ENCODE assay signal across 24 mouse cellular contexts in the genomic region with DNA sequence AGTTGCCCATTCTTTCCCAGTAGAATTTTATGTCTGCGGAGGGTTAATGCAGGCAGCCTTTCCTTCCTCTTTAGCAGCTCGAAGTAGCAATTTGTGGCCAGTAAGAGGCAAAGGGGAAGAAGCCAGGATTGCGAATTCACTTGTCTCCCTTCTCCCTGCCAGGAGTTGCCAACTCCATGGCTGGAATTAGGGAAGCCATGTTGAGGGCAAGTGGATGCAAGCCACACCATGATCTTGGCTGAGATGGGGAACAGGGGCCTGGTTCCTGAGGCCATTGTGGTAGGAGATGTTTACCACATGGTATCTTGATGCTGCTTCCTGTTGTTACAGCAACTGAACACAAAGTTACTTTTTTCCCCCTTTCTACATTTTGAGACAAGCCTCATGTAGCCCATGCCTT. TPM values are rescaled to one million over a fixed set of nuclear protein-coding genes. Genes with fewer than 3 reads are reported as not detected.
DNase-seq lines count a peak whose midpoint lies in the region; ATAC-seq and TF ChIP-seq lines count a peak whose summit lies in the region.
"Had no signal": no experiment of that assay in that cellular context is flagged by ENCODE, and none has a peak within 500 bp of the region (broad histone marks: within the 10 kb centered on the region; RNA-seq: fewer than 3 reads in every experiment).

No protein-coding gene starts in this region.

- peaks cover 25% of the 10 kb centered on the region for H3K36me3 ChIP-seq in limb, embryonic 15.5 days
- peaks cover 4% of the 10 kb centered on the region for H3K36me3 ChIP-seq in limb, embryonic 10.5 days
- 0 out of 2 replicates have a peak, but pooled peaks cover 6% of the 10 kb centered on the region for H3K36me3 ChIP-seq in stomach, postnatal 0 days (ENCODE audit: control insufficient read depth, insufficient read depth, low read length)
- H3K36me3 ChIP-seq: forebrain, embryonic 15.5 days had no signal

- H3K27ac ChIP-seq in gastrocnemius, adult 2 months = peak overlapping the region; percentile 43; the same call in 1 of the 2 replicates
- peak overlapping the region; percentile 69 for H3K27ac ChIP-seq in limb, embryonic 15.5 days
- H3K27ac ChIP-seq in limb, embryonic 10.5 days = no peak overlapping the region
- H3K27ac ChIP-seq in stomach, postnatal 0 days (replicated peaks) = no peak overlapping the region; the same call in 1 of the 2 replicates
- H3K27ac ChIP-seq: forebrain, embryonic 15.5 days; hindbrain, postnatal 0 days; liver, embryonic 13.5 days; neural tube, embryonic 13.5 days had no signal

- no peak for TF ChIP-seq CTCF in gastrocnemius, adult 2 months (IDR thresholded peaks at IDR 0.05)
- no peak for TF ChIP-seq CTCF in stomach, postnatal 0 days (IDR thresholded peaks at IDR 0.05; ENCODE audit: low read depth)

- TF ChIP-seq EP300 in stomach, postnatal 0 days (optimal IDR thresholded peaks at IDR 0.05) = no peak

- H3K9me3 ChIP-seq in limb, embryonic 15.5 days = no peaks in the 10 kb centered on the region
- no peaks in the 10 kb centered on the region for H3K9me3 ChIP-seq in limb, embryonic 10.5 days (replicated peaks)
- no peaks in the 10 kb centered on the region for H3K9me3 ChIP-seq in stomach, postnatal 0 days (ENCODE audit: control insufficient read depth, low read length)
- H3K9me3 ChIP-seq: forebrain, embryonic 15.5 days; limb, embryonic 12.5 days; liver, embryonic 13.5 days; neural tube, embryonic 13.5 days had no signal

- no peaks in the 10 kb centered on the region for H3K27me3 ChIP-seq in limb, embryonic 15.5 days
- H3K27me3 ChIP-seq in limb, embryonic 10.5 days (ENCODE audit: low read depth, poor library complexity, severe bottlenecking) = no peaks in the 10 kb centered on the region
- no peaks in the 10 kb centered on the region for H3K27me3 ChIP-seq in stomach, postnatal 0 days (ENCODE audit: control insufficient read depth, insufficient read depth, low read length)
- H3K27me3 ChIP-seq: forebrain, embryonic 15.5 days; limb, embryonic 12.5 days; liver, embryonic 13.5 days; neural tube, embryonic 13.5 days had no signal

- no peak overlapping the region for H3K9ac ChIP-seq in limb, embryonic 15.5 days
- no peak overlapping the region for H3K9ac ChIP-seq in stomach, postnatal 0 days (ENCODE audit: low read length)
- H3K9ac ChIP-seq: forebrain, embryonic 15.5 days; limb, embryonic 12.5 days; liver, embryonic 13.5 days; lung, embryonic 14.5 days; neural tube, embryonic 13.5 days had no signal

- no peak for ATAC-seq in limb, embryonic 15.5 days (ENCODE audit: insufficient number of reproducible peaks, low FRiP score, low TSS enrichment, low read depth)
- peak; percentile 37 to 40; a peak in 3 of 4 replicates for ATAC-seq in hematopoietic stem cell, adult 5-6 weeks (replicated peaks in 1 of 2; ENCODE audit: insufficient read depth in 1 of 2, low FRiP score in 2 of 2, low TSS enrichment in 1 of 2, low read depth in 1 of 2, poor library complexity in 2 of 2, severe bottlenecking in 2 of 2)
- no peak for ATAC-seq in stomach, postnatal 0 days (ENCODE audit: low FRiP score, low TSS enrichment)
- ATAC-seq: CD4-positive, CD25-positive, alpha-beta regulatory T cell, adult 4 months; forebrain, embryonic 15.5 days; hindbrain, postnatal 0 days; intestine, postnatal 0 days; midbrain, embryonic 16.5 days had no signal

- H3K4me2 ChIP-seq in limb, embryonic 15.5 days = no peak overlapping the region
- H3K4me2 ChIP-seq in stomach, postnatal 0 days (replicated peaks; ENCODE audit: low read depth) = no peak overlapping the region
- H3K4me2 ChIP-seq: forebrain, embryonic 15.5 days; limb, embryonic 12.5 days; liver, embryonic 13.5 days; lung, embryonic 14.5 days; neural tube, embryonic 13.5 days had no signal

- H3K4me3 ChIP-seq in gastrocnemius, adult 2 months = no peak overlapping the region
- H3K4me3 ChIP-seq in limb, embryonic 15.5 days = no peak overlapping the region
- H3K4me3 ChIP-seq in limb, embryonic 10.5 days = no peak overlapping the region
- no peak overlapping the region for H3K4me3 ChIP-seq in stomach, postnatal 0 days (ENCODE audit: low read depth, low read length)
- H3K4me3 ChIP-seq: forebrain, embryonic 15.5 days; limb, embryonic 12.5 days; liver, embryonic 13.5 days; myocyte; neural tube, embryonic 13.5 days had no signal

- DNase-seq in gastrocnemius, adult 2 months = no peak
- no peak for DNase-seq in gastrocnemius, postnatal 14 days
- no peak for DNase-seq in limb, embryonic 10.5 days (ENCODE audit: low spot score)
- DNase-seq in NIH3T3 (ENCODE audit: low read depth) = peak; percentile 20
- no peak for DNase-seq in layer of hippocampus, postnatal 36 days
- DNase-seq in stomach, postnatal 0 days (ENCODE audit: low spot score) = no peak
- DNase-seq: adrenal gland, adult 8-10 months; cerebellum, adult 2 months; cerebellum, postnatal 36 days; gastrocnemius, postnatal 10 days; liver, embryonic 13.5 days; lung, embryonic 14.5 days; retina, postnatal 1 day; right cerebral cortex, postnatal 4 days had no signal

- WGBS in limb, embryonic 15.5 days = 56% methylated on average over 3 of the region's 3 CpGs
- 83% methylated on average over 3 of the region's 3 CpGs for WGBS in limb, embryonic 10.5 days
- 71% methylated on average over 3 of the region's 3 CpGs for WGBS in stomach, postnatal 0 days

- peaks cover 42% of the 10 kb centered on the region for H3K4me1 ChIP-seq in limb, embryonic 15.5 days
- peaks cover 27% of the 10 kb centered on the region for H3K4me1 ChIP-seq in limb, embryonic 10.5 days
- H3K4me1 ChIP-seq in stomach, postnatal 0 days (replicated peaks; ENCODE audit: control insufficient read depth, insufficient read depth) = no peaks in the 10 kb centered on the region

- intact Hi-C loops in gastrocnemius, adult 2 months (cut with DNase I) = no loop called here
- intact Hi-C loops in gastrocnemius, postnatal 14 days (cut with DNase I; ENCODE audit: low total_unique reads) = no loop called here

RNA-seq across cellular contexts. Expression of a gene that starts 43.4 kb away (rescaled TPM):
- total RNA-seq in gastrocnemius, adult 2 months (2021) = 1 to 10 TPM; 2.8 to 4.0 TPM
- 1 to 10 TPM; 5.7 to 7.4 TPM for total RNA-seq in gastrocnemius, postnatal 14 days (2021)
- 5.7 and 8.3 TPM in 2 replicates for polyA plus RNA-seq in limb, embryonic 15.5 days (2015; fragmentation: Nextera tagmentation; extraction: Ambion mirVana)
- polyA plus RNA-seq in limb, embryonic 10.5 days (2016; fragmentation: Nextera tagmentation; extraction: Ambion mirVana) = not detected in 2 replicates
- total RNA-seq in hematopoietic stem cell, adult 5-6 weeks (2017) = not detected in 2 replicates
- 1 to 10 TPM; 2.0 to 4.0 TPM for total RNA-seq in layer of hippocampus, postnatal 36 days (2021)
- polyA plus RNA-seq in stomach, postnatal 0 days (2015; fragmentation: Nextera tagmentation; extraction: Ambion mirVana) = 23.0 and 24.4 TPM in 2 replicates
- polyA plus RNA-seq: CD4-positive, CD25-positive, alpha-beta regulatory T cell, adult 4 months had no signal

RNA-seq across cellular contexts. Expression of a gene that starts 55.1 kb away (rescaled TPM):
- 1 to 10 TPM; 6.0 to 6.7 TPM for total RNA-seq in gastrocnemius, adult 2 months (2021)
- 10 to 100 TPM in 1 of 2 experiments, 1 to 10 TPM in 1; 9.7 to 10.0 TPM for total RNA-seq in gastrocnemius, postnatal 14 days (2021)
- polyA plus RNA-seq in limb, embryonic 15.5 days (2015; fragmentation: Nextera tagmentation; extraction: Ambion mirVana) = 60.8 and 61.4 TPM in 2 replicates
- polyA plus RNA-seq in limb, embryonic 10.5 days (2016; fragmentation: Nextera tagmentation; extraction: Ambion mirVana) = 22.8 and 34.0 TPM in 2 replicates
- 13.0 and 18.4 TPM in 2 replicates for total RNA-seq in hematopoietic stem cell, adult 5-6 weeks (2017)
- total RNA-seq in layer of hippocampus, postnatal 36 days (2021) = 10 to 100 TPM; 19.6 to 19.7 TPM
- polyA plus RNA-seq in stomach, postnatal 0 days (2015; fragmentation: Nextera tagmentation; extraction: Ambion mirVana) = 57.0 and 60.3 TPM in 2 replicates

Comparison
In these comparisons a context has a peak if more than half of its experiments do, and no peak if none do; other contexts are left out.
1. H3K27ac ChIP-seq: peak in gastrocnemius, adult 2 months (single experiment) and limb, embryonic 15.5 days (single experiment); none in limb, embryonic 10.5 days (single experiment) and stomach, postnatal 0 days (single experiment).
2. ATAC-seq: peak in hematopoietic stem cell, adult 5-6 weeks (2 of 2); none in limb, embryonic 15.5 days (single experiment) and stomach, postnatal 0 days (single experiment).